Mouse (Mus musculus): Measurements from ENCODE around the gene Vps37b. TPM values are rescaled to one million over a fixed set of nuclear protein-coding genes. Genes with fewer than 3 reads are reported as not detected.

Vps37b gene
- polyA plus RNA-seq (2017; shearing (Covaris generic)), result 136 TPM

DNA sequence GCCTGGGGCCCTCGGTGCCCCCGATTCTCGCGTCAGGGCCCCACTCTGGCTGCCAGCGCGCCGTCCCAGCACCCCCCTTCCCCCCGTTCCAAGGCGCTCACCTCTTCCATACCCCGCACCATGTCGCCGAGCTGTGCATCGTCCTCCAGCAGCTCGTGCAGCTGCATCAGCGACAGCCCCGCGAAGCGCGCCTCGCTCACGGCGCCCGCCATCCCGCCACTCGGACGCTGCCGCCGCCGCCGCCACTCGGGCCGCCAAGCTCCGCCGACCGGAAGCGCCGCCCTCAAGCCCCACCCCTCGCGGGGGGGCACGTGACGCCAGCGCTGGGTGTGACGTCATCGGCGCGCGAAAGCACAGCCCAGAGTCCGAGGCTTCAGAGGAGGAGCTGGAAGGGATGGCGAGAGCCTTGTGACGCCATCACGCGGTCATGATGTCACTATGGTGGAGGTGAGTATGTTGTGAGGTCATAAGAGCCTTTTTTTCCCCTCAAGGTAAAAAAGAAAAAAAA is at the start of gene Vps37b:
Vps37b (minus strand) TSS at position 270 of the 508 bp plus-strand sequence.

DNA sequence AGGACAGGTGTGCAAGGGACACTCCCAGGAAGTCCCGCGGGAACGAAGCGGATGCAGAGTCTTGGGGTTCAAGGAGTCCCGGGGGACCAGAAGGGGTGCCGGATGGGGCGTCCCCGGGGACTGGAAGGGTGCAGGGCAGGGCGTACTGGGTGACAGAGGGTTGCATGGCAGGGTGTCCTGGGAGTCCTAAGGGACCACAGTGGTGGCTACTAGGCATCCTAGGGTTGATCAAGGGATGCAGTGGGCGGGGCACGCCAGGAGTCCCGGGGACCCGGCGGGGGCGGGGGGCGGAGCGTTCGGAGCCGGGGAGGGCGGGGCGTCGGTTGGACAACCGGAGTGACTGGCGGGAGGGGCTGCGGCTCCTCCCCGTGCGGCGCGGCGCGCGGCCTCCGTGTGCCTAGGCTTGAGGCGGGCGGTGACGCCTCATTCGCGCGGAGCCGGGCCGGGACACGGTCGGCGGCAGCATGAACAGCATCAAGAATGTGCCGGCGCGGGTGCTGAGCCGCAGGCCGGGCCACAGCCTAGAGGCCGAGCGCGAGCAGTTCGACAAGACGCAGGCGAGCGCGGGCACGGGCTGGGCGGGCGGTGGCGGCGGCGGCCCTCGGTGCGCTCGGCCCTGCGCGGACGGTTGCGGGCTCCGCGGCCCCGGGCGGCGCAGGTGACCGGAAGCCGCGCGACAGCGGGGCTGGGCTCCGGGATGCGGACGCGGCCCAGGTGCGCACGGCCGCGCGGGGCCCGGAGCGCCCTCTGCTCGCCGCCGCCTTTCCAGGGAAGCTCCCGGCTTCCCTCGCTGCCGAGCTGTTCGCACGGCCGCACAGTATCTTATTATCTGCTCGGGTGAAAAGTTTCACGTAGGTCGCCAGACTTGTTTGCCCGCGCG is 58.5 kb downstream of the Vps37b start, which contains the start of gene Hip1r:
Hip1r (plus strand) TSS at position 330 of the 880 bp plus-strand sequence.

Other genes with a start within 250 kb of the Vps37b start
- gene Hcar2, start 166.8 kb downstream of the Vps37b start, polyA plus RNA-seq (2017; shearing (Covaris generic)), result 0.66 TPM
- gene Hcar1, start 152.2 kb downstream of the Vps37b start, polyA plus RNA-seq (2017; shearing (Covaris generic)), result not detected
- 101 TPM for gene Denr, start 125.1 kb downstream of the Vps37b start, polyA plus RNA-seq (2017; shearing (Covaris generic))
- gene Gm43518, start 104.9 kb downstream of the Vps37b start, polyA plus RNA-seq (2017; shearing (Covaris generic)), result 6.6 TPM
- 3.4 TPM for gene Ccdc62, start 101.6 kb downstream of the Vps37b start, polyA plus RNA-seq (2017; shearing (Covaris generic))
- gene Hip1r, start 58.6 kb downstream of the Vps37b start, polyA plus RNA-seq (2017; shearing (Covaris generic)), result 41.6 TPM
- 46.6 TPM for gene Abcb9, start 63.5 kb upstream of the Vps37b start, polyA plus RNA-seq (2017; shearing (Covaris generic))
- 38.2 TPM for gene Ogfod2, start 80.0 kb upstream of the Vps37b start, polyA plus RNA-seq (2017; shearing (Covaris generic))
- gene Arl6ip4, start 83.8 kb upstream of the Vps37b start, polyA plus RNA-seq (2017; shearing (Covaris generic)), result 97.5 TPM
- gene Pitpnm2, start 217.5 kb upstream of the Vps37b start, polyA plus RNA-seq (2017; shearing (Covaris generic)), result 22.4 TPM